Mouse (Mus musculus) heart, embryonic 11.5 days (tissue): Measurements from ENCODE around the gene Cldn12. TPM values are rescaled to one million over a fixed set of nuclear protein-coding genes. Genes with fewer than 3 reads are reported as not detected.

Experiments used
- ATAC-seq: fragments of 200-750 bp; cut with Nextera tagmentation; replicated peaks from 2 replicates; pipeline ENCODE4 v1.8.0; 2017; ENCODE audit warnings: moderate library complexity; ENCODE audit not compliant: insufficient number of reproducible peaks, low FRiP score, low TSS enrichment
- H3K27ac ChIP-seq: fragments of 300-500 bp; sonication (generic); 2 replicates; pipeline ENCODE4 v1.5.1; 2014; ENCODE audit warnings: mild to moderate bottlenecking, low read depth, low read length
- H3K27me3 ChIP-seq: fragments of 300-500 bp; sonication (generic); 2 replicates; pipeline ENCODE4 v1.6.1; 2014; ENCODE audit warnings: mild to moderate bottlenecking, low read length, mixed read lengths; ENCODE audit not compliant: control insufficient read depth, insufficient read depth
- H3K36me3 ChIP-seq: fragments of 300-500 bp; sonication (generic); 2 replicates; pipeline ENCODE4 v1.6.1; 2014; ENCODE audit warnings: mild to moderate bottlenecking, low read length, moderate library complexity, mixed read lengths; ENCODE audit not compliant: control insufficient read depth, insufficient read depth
- H3K4me1 ChIP-seq: fragments of 300-500 bp; sonication (generic); 2 replicates; pipeline ENCODE4 v1.6.1; 2014; ENCODE audit warnings: low read length; ENCODE audit not compliant: control insufficient read depth, insufficient read depth
- H3K4me2 ChIP-seq: fragments of 300-500 bp; sonication (generic); 2 replicates; pipeline ENCODE4 v1.6.1; 2014; ENCODE audit warnings: mild to moderate bottlenecking, moderate library complexity
- H3K4me3 ChIP-seq: fragments of 300-500 bp; sonication (generic); 2 replicates; pipeline ENCODE4 v1.5.1; 2014; ENCODE audit warnings: low read depth, low read length
- H3K9ac ChIP-seq: fragments of 300-500 bp; sonication (generic); 2 replicates; pipeline ENCODE4 v1.6.1; 2014; ENCODE audit warnings: mild to moderate bottlenecking, low read depth, low read length, moderate library complexity
- H3K9me3 ChIP-seq: fragments of 300-500 bp; sonication (generic); replicated peaks from 2 replicates; pipeline ENCODE4 v1.6.1; 2016; ENCODE audit warnings: low read length; ENCODE audit not compliant: control insufficient read depth
- WGBS: fragments of 180-500 bp; shearing (Covaris S2); extraction: QIAGEN DNeasy Blood & Tissue Kit; methylation state at CpG from one replicate; pipeline ENCODE4 v1.1.7; 2014; ENCODE audit not compliant: insufficient replicate concordance; 5-methylcytosine and 5-hydroxymethylcytosine counted together
- polyA plus RNA-seq: library from polyadenylated mRNA; unstranded; fragments of >200 nt; fragmentation: Nextera tagmentation; extraction: Ambion mirVana; gene quantifications from 2 replicates; pipeline ENCODE4 v1.2.1, GENCODE M21; 2014

Gene Cldn12
- polyA plus RNA-seq = 18.5 and 20.3 TPM in 2 replicates

DNA sequence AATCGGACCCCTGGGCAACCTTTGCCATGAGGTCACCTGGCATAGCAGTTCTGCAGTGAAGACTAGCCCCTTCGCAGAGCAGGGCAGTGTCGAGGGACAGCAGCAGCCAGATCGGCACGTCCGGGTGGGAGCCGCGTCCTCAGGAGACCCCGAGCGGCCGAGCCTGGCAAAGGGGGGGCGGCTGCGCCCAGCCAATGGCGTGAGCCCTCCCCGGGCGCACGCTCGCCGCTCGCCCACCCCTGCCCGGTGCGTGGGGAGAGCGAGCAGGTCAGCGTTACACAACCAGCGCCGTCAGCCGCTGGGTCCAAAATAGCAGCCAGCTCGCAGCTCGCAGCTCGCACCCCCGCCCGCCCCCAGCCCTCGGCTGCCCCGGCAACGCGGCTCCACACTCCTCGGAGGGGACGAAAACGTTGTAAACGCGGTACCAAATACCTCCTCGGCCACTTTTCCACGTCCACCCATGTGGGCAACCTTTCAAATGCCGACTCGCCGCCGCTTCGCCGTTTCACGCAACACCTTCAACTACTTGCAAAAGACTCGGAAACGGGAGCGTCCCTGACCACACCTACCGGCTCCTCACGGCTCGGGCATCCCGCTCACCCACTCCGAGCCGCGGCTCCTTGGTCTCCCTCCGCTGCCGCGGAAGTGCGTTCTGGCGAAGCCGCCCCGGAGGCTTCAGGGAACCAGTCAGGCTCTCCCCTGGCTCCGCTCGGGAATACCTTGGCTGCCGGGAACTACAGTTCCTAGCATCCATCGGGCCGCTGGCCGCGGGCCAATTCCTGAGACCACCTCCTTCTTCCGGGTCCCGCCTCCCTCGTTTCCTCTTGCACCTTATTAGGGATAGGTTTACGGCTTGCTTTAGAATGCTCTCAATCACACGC lies at the start of gene Cldn12:
Gene Cldn12, minus strand, starts transcription at position 763 of the 881 bp plus-strand sequence.
- Histone ChIP-seq H3K9ac (peak within 1 kb of the TSS; percentile 85), H3K9me3 (no peaks in the 10 kb centered on the region), H3K27me3 (no peaks in the 10 kb centered on the region), H3K27ac (peak within 1 kb of the TSS; percentile 94), H3K4me3 (peak within 1 kb of the TSS; percentile 79), H3K4me1 (0 out of 2 replicates have a peak, but pooled peaks cover 2% of the 10 kb centered on the region), H3K36me3 (peaks cover 3% of the 10 kb centered on the region), H3K4me2 (peak within 1 kb of the TSS; percentile 89)
- WGBS = under 1% methylated on average over 76 of the region's 79 CpGs
- ATAC-seq = peak; percentile 93

DNA sequence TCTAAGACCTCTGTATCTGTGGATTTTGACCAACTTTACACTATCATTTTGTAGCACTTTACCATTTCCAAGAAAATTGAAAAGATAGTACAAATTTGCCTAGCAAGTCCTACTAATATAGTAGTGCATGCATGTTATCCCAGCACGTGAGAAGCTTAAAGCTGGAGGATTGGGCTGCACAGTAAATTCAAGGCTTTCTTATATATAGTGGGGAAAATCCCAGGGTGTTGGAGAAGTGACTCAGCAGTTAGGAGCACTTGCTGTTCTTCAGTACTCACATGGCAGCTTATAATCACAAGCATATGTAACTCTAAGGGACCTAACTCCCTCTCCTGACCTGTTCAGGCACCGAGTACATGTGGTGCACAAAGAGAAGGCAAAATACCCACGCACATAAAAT lies 47.7 kb upstream of the Cldn12 start:
- Histone ChIP-seq H3K4me2 (no peak overlapping the region), H3K9ac (no peak overlapping the region), H3K27me3 (no peaks in the 10 kb centered on the region), H3K4me1 (no peaks in the 10 kb centered on the region), H3K9me3 (no peaks in the 10 kb centered on the region), H3K4me3 (no peak overlapping the region), H3K27ac (no peak overlapping the region), H3K36me3 (no peaks in the 10 kb centered on the region)
- ATAC-seq = no peak
- 67% methylated on average over 3 of the region's 3 CpGs for WGBS

DNA sequence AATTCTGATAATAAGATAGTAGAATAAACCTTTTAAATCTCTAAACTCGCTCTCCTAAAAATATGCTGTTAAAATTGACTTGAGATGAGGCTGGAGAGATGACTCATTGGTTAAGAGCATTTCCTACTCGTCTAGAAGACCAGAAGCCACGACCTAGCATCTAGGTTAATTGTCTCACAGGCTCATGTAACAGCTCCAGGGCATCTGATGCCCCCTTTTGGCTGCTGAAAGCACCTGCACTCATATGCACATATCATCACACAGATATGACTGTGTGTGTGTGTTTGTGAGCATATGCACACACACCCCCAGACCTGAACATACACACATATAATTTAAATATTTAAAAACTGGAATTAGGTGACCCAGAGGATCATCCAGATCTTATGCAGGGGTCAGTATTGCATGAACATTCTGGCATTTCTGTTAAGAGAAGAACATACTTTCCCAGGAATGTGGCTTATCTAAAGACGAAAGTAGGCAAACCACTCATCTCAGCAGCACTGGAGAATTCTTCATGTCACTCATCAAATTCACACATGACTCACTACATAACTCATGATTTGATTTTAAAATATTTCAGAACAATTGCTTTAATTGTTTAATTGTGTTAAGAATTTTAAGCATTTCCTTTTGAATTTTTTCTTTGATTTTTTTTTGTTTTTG lies 46.4 kb upstream of the Cldn12 start:
- Histone ChIP-seq H3K4me3 (no peak overlapping the region), H3K4me1 (no peaks in the 10 kb centered on the region), H3K36me3 (no peaks in the 10 kb centered on the region), H3K9me3 (no peaks in the 10 kb centered on the region), H3K9ac (no peak overlapping the region), H3K4me2 (no peak overlapping the region), H3K27ac (no peak overlapping the region), H3K27me3 (no peaks in the 10 kb centered on the region)
- 65% methylated on average over 4 of the region's 4 CpGs for WGBS
- no peak for ATAC-seq

DNA sequence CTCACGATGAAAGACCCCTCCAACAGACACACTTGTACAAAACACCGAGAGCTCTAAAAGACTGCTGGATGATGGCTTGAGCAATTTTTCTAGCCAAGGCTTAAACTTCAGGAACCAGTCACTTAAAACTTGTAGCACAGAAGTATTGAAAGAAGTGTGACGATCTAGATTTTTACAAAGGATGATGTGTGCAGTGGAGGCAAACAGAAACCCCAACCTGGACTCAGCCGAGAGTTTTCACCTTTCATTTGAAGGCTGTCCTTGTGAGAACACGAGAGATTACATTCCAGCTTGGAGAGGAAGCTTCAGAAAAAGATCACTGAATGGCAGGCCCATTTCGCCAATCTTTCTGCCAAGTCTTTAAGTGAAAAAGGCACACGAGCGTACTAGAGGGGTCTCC lies 45.0 kb upstream of the Cldn12 start:
- Histone ChIP-seq H3K4me1 (no peaks in the 10 kb centered on the region), H3K9me3 (no peaks in the 10 kb centered on the region), H3K27me3 (no peaks in the 10 kb centered on the region), H3K36me3 (peaks cover under 1% of the 10 kb centered on the region), H3K4me3 (peak overlapping the region; percentile 67), H3K27ac (no peak overlapping the region), H3K4me2 (peak overlapping the region; percentile 70), H3K9ac (peak overlapping the region; percentile 81)
- 43% methylated on average over 8 of the region's 8 CpGs for WGBS
- no peak for ATAC-seq

DNA sequence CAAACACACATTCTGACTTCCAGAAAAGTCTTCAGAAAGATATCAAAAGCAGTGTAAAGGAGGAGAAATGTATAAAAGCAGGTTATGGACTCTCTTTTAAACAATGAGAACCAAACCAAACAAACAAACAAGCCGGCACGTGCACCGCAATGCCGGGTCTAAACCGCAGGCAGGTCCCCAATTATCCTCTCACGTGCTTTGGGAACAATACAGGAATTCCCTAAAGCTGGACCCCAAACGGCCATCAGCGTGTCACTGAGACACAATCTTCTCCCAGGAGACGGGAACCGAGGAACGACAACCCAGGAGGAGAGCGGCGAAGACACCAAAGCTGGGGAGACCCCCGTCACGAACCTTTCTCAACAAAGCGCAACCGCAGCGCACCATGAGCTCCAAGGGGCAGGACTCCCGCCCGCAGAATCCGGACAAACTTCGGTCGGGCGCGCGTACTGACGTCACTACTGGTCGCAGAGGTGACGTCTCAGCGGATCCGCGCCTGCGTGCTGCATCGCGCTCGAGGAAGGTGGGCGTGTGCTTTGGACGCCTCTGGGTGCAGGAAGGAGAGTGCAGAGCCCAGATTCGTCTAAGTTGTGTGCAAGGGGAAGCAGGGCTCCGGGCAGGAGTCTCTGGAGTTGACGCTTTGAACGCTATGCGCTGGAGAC lies 44.5 kb upstream of the Cldn12 start, which contains the start of gene Gtpbp10:
Gene Gtpbp10, minus strand, starts transcription at position 460 of the 662 bp plus-strand sequence.
- under 1% methylated on average over 43 of the region's 43 CpGs for WGBS
- peak within 1 kb of the TSS; percentile 57 for H3K27ac ChIP-seq

DNA sequence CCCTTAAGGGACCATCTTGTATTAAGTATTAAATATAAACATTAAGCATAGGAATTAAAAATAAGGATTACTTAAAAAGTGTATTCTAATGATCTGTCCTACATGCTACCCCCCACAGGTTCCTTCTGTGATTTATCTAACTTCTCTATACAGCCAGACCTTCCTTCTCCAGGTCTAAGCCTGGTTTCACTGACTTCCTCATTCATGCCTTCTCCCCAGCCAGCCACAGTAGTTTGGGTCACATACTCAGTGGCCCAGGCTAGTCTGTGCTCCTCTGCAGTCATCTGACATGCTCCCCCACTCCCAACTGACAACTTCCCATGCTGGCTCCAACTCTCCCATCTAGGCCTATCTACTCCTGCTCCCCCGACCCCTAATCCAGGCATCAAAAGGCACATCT lies 36.4 kb upstream of the Cldn12 start:
- Histone ChIP-seq H3K9ac (no peak overlapping the region), H3K27me3 (no peaks in the 10 kb centered on the region), H3K4me3 (no peak overlapping the region), H3K9me3 (no peaks in the 10 kb centered on the region), H3K4me2 (no peak overlapping the region), H3K27ac (no peak overlapping the region), H3K4me1 (no peaks in the 10 kb centered on the region), H3K36me3 (peaks cover 22% of the 10 kb centered on the region)
- ATAC-seq = no peak
- WGBS = 85% methylated on average over 1 of the region's 1 CpGs

More for the DNA sequence above, 44.5 kb upstream of the Cldn12 start, which contains the start of gene Gtpbp10:
- Histone ChIP-seq H3K36me3 (peaks cover 6% of the 10 kb centered on the region), H3K9me3 (no peaks in the 10 kb centered on the region), H3K4me1 (no peaks in the 10 kb centered on the region), H3K27me3 (no peaks in the 10 kb centered on the region), H3K4me2 (peak within 1 kb of the TSS; percentile 70), H3K4me3 (peak within 1 kb of the TSS; percentile 67), H3K9ac (peak within 1 kb of the TSS; percentile 81)
- ATAC-seq = peak; percentile 97

DNA sequence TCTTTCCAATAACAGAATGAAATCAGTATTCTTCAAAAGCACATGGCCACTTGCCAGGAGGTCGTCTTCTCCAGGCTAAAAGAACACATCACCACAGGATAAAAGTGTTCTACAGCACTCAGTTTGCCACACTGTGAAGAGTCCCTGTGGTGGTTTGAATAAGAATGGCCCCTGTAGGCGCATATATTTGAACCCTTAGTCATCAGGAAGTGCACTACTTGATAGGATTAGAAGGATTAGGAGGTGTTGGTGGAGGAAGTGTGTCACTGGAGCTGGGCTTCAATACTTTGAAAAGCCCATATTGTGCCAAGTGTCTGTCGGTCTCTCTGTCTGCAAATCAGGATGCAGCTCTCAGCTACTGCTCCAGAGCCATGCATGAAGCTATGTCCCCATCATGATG lies 25.6 kb upstream of the Cldn12 start:
- peaks cover 14% of the 10 kb centered on the region for H3K36me3 ChIP-seq
- no peaks in the 10 kb centered on the region for H3K27me3 ChIP-seq

DNA sequence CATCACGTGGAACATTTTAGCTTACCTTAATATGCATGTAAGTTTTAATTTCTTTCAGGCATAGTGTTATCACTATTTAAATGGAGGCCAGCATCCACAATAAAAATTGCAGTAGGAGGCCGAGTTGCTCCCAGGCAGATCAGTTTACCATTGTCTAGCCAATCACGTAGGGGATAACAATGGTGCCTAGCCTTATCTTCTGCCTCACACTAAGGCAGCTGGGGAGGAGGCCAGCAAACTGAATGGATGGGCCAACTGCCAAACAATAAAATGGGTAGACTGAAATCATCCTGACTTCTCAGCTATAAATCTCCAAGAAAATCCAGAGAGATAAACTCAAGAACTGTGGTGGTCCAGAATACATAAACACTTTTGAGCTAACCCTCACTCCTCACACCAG lies 25.0 kb upstream of the Cldn12 start:
- no peak overlapping the region for H3K27ac ChIP-seq
- no peaks in the 10 kb centered on the region for H3K4me1 ChIP-seq
- peaks cover 14% of the 10 kb centered on the region for H3K36me3 ChIP-seq
- H3K4me3 ChIP-seq = no peak overlapping the region
- WGBS = 79% methylated on average over 3 of the region's 3 CpGs
- ATAC-seq = no peak
- no peak overlapping the region for H3K4me2 ChIP-seq
- no peaks in the 10 kb centered on the region for H3K9me3 ChIP-seq
- H3K9ac ChIP-seq = no peak overlapping the region
- H3K27me3 ChIP-seq = no peaks in the 10 kb centered on the region

More for the DNA sequence above, 25.6 kb upstream of the Cldn12 start:
- Histone ChIP-seq H3K9me3 (no peaks in the 10 kb centered on the region), H3K27ac (no peak overlapping the region), H3K4me1 (no peaks in the 10 kb centered on the region), H3K4me2 (no peak overlapping the region), H3K4me3 (no peak overlapping the region), H3K9ac (no peak overlapping the region)
- ATAC-seq = no peak
- WGBS = 61% methylated on average over 3 of the region's 3 CpGs
